Mouse (Mus musculus) bone marrow macrophage, adult 2 months (primary cell): Measurements from ENCODE around the gene Rpl37a.

Experiments used
- CTCF ChIP-seq: IDR thresholded peaks from 2 replicates; pipeline ENCODE4 v1.5.1; 2012; ENCODE audit warnings: low read depth, mild to moderate bottlenecking, low read length, moderate library complexity
- POLR2A ChIP-seq: IDR thresholded peaks from 2 replicates; pipeline ENCODE4 v1.6.1; 2012; ENCODE audit warnings: mild to moderate bottlenecking, low read depth, low read length, borderline replicate concordance

- TF ChIP-seq CTCF (no peak), POLR2A (no peak)
These were observed 4.0 kb downstream of the Rpl37a start for GRCm38 (mm10) chr1:72715065-72715464.
